Mouse (Mus musculus) layer of hippocampus, postnatal 25 days (tissue): ENCODE measurements around the gene Trim27. TPM values are rescaled to one million over a fixed set of nuclear protein-coding genes. Genes with fewer than 3 reads are reported as not detected.

ENCODE experiments used
- DNase-seq, 2 experiments: peaks; one replicate each; pipeline ENCODE4 v3.0.0; 2022; ENCODE audit warnings: mixed read lengths in 2 of 2, low spot score in 1 of 2; ENCODE audit errors: extremely low spot score in 1 of 2
- total RNA-seq, 2 experiments: library from RNA; stranded (reverse); gene quantifications; 2 replicates each; pipeline ENCODE4 v1.2.3; 2021

Gene Trim27
- total RNA-seq: 10 to 100 TPM; 37.8 to 42.2 TPM

DNA sequence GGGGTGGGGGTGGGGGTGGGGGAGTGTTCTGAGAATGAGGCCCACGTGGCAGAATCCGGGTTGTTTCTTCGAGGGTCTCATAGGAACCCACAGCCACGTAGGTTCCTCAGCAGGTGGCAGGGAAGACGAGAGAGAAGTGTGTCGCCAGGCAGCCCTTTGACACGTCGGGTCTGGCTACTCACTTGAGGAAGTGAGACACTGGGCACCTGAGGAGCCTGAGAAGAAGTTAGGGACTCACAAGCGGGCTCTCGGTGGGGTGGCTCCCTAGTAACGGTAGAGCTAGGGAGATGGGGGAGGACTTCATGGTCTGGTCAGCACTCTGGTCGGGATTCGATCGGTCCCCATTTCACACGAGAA is at the start of gene Trim27:
TSS of gene Trim27 (plus strand) at position 79 of the 357 bp plus-strand sequence.
- no peak for DNase-seq

DNA sequence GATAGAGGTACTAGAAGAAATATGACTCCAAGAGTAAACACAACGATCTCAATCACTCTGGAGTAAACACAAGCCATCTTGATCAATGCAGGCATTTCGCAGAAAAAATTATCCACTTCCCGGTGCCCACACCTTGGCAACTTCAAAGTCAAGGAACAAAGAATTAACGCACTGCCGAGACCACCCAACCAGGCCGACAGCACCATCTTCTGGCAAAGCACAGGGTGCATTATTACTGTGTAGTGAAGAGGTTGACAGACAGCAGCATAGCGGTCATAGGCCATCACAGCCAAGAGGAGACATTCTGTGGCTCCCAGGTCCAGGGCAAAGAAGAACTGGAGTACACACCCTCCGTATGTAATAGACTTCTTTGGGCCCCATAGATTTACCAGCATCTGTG is 36.8 kb upstream of the Trim27 start:
- DNase-seq: no peak

DNA sequence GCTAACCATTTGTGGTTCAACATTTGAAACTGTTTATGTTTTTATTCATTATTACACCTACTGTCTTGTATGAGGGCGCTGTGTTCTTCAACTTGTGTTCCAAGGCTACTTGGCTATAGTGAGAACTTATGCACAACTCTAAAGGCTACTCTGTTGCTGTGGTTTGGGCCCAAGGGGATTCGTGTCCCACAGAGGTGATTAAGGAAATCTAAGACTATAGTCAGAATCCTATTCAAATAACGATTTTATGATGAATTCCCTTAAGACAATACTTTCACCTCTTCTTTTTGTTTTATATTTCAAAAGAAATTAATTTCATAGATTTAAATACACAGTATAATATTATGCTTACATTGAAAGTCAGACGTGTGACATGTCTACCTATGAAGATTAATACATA is 33.5 kb upstream of the Trim27 start, which contains the start of gene Olfr1368:
TSS of gene Olfr1368 (minus strand) at position 101 of the 400 bp plus-strand sequence.
- no peak for DNase-seq

DNA sequence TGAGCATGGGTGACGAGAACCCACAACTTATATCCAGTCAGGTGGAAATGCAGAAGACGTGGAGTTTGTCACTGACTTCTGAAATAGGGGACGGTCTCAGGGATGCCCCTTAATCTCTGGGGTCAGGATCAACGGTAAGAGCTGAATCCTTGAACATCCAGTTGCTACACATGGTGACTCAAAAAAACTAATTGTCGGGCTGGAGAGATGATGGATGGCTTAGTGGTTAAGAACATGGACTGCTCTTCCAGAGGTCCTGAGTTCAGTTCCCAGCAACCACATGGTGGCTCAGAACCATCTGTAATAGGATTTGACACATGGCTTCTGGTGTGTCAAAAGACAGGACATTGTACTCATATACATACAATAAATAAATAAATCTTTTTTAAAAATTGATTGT is 23.4 kb upstream of the Trim27 start:
- no peak for DNase-seq

DNA sequence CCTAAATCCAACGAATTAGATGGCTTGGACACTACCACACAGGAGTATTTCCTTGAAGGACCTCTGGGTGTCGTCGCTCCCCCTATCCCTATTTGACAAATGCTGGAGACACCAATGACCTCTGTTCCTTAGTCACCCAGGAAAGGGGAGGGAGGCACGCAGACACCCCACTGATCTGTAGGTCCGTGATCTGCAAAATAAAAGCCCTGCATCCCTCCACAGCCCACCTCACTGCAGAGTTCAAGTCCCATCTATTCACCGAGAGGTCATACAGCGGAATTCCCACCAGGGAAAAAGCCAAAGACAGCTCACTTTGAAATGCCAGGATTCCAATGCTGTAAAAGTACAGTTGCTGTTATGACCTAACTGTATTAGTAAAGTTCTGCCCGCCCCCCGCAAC is 21.2 kb upstream of the Trim27 start:
- DNase-seq: no peak

DNA sequence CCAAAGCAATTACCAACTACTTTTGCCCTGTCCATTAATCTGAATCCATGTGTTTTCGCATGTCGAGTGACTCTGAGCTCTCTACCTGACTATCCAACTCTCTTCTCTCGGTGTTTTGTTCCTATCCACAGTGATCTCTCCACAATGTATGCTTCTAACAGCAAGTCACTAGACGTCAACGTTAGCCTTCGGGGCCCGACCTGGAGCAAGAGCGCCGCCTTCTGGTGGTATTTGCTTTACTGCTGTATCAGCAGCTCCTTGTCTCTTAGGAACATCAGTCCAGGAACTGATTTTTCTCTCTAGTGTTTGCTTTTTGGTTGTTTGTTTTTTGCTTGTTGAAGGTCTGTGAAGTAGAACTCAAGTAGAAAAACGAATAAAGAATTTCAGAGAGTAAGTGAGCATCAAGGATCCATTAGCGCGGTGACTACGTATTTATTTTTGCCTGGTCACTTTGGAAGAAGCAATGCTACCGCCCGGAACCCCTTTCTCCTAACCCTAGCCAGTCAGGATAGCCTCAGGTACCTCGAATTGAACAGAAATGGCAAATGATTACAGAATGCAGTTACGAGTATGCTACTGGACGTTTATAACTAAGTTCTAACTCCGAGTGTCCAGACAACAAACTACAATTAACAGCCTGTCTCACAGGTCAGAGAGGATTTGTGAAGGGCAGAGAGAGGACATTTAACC is 20.3 kb upstream of the Trim27 start:
- peak; percentile 68 to 94 for DNase-seq

DNA sequence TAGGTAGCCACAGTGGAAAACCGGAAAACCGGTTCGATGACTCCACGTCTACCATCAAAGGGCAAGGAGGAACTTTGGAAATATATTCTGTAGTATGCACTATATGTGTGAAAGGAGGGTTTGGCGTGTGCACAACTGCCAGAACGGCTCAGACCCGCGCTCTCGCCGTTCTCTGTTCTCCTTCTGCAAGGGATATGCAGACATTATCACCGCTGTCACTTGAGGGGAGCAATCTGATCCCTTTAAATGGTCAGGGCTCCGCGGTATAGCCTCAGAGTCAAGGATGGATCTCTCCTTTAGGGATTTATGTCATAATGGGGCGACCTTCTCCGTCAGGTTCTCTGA is 19.8 kb upstream of the Trim27 start:
- DNase-seq: no peak

DNA sequence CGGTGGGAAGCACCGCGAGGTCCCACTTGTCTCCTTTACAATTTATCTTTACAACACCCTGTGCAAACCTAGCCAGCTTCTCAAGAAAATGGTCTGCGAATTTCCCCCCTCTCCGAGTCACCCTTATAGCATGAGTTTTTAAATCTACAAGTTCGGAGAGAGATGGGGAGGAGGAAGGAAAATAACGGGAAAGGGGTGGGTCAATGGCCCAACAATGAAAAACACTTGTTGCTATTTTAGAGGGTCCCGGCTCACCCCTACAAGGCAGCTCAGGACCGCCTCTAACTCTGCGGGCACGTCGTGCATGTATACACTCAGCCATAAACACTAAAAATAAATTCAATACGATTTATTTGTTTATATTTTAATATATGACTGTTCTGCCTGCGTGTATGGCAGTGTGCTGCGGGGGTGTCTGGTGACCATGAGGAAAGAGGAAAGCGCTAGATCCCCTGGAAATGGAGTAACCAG is 19.2 kb upstream of the Trim27 start:
- DNase-seq: no peak

DNA sequence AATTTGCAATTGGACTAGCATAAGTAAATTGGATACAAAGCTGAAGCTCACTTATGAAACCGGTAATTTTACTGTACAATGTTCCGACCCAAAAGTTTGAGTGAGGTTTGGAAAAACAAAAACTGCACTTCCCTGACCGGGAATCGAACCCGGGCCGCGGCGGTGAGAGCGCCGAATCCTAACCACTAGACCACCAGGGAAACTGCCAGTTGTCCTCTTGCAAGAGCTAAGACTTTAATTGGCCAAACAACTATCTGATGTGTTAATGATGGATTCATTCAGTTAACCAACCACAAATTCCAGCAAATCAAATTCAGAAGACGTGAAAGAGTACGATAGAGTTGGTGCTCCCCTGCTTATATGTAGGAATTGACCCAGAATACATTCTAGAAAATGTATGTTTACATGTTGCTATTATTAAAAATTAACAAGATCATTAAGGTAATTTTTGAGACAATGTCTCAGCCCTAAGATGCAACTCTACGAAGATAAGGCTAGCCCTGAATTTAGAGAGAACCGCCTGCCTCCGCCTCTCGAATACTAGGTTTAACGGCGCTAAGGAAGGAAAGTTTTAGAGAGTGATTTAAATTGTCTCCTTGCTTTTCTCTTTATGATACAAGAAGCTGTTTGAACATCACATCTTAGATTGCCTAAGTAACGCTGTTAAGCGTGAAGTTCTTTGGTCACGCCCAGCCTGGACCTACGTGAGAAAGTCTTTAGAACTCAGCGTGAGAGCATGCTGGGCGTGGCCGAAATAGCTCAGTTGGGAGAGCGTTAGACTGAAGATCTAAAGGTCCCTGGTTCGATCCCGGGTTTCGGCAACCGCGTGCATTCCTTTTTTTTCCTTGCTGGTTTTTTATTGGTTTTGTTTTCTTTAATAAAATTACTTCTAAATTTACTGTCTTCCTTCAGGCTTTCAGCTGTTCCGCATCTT is 18.3 kb upstream of the Trim27 start:
- DNase-seq: peak; percentile 99

DNA sequence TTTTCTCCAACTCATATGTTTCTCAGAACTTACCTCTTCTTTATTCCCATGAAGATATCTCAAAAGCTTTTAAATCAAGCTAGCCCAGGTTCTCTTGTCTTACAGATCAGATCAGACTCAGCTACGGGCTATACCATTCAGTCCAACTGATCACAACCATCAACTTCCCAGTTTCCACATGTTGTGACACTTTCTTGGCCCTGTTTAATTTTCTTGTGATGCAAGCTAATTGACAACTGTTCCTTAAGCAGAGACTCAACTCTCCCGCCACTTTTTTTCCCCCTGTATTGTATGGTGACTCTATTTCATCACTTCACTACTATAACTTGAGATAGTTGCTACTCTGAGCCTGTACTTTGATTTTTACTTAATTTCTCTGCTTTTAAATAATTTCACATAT is 17.7 kb upstream of the Trim27 start:
- DNase-seq: no peak

DNA sequence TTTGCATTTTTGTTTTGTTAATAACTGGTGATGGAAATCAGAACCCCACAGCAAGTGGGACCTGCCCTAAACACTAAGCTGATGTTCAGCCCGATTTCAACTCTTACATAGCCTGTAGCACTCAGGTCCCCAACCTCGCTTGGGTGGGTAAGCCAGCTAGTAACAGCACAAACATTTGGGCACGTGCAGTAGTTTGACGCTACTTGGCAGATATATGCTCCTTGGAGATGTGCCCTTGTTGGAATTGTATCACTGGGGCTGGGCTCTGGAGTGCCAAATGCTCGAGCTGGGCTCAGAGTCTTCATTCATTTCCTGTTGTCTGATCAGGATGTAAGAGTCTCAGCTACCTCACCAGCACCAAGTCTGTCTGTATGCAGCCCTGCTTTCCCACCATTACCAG is 16.7 kb upstream of the Trim27 start:
- no peak for DNase-seq

DNA sequence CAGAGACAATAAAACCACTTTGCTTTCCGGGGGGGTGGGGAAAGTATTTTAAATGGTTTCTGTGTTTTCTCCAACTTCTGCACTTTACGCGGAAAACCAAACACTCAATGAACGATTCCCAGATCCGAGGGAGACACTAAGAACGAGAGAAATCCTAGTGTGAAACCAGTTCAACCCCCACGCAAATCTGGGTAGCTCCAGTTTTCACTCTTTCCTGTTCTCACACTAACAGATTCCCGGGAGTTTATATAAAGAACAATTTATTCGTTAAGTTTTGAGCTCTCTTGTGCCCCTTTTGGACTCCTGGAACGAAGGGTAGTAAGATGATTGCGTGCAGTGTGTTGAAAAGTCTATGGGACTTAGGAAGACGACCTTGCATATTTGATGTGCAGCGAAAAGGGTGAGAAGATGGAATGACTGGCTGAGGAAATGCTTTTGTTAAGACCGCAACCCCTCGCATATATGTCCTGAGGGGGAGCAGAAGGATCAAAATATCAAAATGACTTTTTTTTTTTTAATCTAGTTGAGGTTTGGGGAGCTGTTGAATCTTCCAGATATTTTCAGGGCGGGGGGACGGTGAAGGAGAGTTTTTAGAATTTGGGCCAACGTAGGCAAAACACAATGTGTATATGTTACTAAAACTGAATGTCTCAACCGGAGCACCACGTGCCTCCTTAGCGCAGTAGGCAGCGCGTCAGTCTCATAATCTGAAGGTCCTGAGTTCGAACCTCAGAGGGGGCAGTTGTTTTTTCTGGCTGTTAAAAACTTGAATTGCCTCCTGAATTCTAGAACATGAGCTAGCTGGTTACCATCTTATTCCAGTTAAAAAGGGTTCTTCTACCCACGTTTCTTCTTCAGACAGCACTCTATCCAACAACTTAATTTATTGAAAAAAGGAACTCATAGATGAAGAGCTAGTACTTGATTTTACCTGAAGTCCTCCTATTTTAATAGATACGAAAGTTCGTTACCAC is 12.0 kb upstream of the Trim27 start:
- DNase-seq: peak; percentile 72 to 84

DNA sequence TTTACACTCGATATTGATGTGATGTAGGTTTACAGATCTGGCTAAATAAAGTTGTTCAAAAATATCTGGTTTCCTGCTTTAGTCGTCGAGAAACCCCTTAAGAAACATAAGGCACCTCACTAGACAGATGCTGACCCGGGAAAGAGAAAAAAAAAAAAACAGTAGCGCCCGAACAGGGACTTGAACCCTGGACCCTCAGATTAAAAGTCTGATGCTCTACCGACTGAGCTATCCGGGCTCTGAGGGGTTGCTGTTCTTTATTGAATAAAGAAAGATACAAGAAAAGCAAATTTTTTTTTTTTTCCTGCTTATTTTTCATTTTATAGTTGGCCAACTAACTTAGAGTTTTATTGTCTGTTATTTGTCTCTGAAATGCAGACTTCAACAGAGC is 11.3 kb upstream of the Trim27 start:
- DNase-seq: no peak

DNA sequence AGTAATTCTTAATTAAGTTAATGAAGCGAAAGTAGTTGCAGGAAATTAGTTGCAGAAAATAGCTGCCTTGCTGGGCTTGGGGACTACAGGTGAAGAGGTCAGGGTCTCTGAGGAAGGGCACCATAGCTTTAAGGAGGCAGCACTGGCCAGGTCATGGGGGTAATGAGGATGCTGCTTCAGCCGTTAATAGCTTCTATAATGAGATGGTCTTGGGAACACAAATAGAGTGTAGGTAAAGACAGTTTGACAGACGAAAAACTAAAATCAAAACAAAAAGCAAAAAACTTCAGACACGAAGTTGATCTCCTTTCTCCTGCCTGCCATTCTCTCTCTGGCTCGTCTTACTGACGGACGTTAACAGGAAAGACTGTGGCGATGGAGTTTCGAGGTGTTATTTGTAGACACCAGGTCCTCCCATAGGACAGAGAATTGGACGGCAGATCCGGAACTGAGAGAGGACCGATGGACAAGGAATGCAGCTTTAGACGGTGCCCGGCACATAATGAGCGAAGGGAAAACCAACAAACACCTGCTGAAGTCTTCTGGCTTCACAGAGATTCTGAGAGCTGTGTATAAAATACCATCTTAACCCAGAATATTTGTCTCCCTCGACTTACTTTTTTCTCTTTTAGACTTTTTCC is 10.8 kb upstream of the Trim27 start:
- DNase-seq: peak; percentile 19 to 31

DNA sequence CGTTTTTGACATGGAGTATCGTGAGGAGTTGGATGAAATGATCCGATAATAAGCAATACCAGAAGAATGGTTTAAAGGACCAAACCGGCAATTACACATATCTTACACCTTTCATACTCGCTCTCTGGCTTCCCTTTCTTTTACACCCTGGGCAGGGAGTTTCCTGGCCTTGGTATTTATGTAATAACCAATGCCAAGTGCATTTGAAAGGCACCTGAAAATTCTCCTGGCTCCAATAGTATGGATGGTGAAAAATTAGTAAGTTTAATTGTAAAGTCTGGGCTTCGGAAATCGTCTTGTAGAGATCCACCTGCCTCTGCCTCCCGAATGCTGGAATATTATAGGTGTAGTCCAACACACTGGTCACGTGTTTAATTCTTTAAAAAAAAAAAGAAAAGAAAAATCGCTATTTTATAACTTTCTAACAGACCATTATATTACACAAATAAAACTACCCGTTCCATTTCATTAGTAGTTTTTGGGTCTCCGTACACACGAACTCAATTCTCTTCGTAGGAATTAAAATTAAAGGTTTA is 10.1 kb upstream of the Trim27 start:
- no peak for DNase-seq

DNA sequence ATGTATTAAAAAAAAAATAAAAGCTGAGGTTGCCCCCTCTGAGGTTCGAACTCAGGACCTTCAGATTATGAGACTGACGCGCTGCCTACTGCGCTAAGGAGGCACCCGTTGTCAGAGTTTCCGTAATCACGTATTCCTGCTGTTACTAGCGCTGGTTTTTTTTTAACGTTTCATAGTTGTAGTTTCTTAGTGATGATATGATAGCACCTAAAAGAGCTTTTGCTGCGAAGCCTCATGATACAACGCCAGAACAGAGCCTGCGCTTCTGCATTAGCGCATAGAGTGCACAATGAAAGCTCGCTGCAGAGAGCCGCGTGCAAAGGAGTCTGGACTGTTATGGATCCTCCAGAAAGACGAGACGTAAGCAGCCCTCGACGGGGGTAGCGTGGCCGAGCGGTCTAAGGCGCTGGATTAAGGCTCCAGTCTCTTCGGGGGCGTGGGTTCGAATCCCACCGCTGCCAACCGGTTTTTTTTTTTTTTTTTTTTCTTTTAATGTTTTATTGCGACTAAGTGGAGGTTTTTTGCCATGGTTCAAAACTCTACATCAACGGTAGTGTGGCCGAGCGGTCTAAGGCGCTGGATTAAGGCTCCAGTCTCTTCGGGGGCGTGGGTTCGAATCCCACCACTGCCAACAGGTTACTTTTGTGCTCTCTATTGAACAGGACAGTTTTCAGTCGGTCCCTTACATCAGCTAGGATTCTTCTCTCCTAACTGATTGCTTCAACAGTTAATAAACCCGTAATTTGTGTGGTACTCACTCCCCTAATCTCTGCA is 9.4 kb upstream of the Trim27 start:
- peak; percentile 67 to 77 for DNase-seq

DNA sequence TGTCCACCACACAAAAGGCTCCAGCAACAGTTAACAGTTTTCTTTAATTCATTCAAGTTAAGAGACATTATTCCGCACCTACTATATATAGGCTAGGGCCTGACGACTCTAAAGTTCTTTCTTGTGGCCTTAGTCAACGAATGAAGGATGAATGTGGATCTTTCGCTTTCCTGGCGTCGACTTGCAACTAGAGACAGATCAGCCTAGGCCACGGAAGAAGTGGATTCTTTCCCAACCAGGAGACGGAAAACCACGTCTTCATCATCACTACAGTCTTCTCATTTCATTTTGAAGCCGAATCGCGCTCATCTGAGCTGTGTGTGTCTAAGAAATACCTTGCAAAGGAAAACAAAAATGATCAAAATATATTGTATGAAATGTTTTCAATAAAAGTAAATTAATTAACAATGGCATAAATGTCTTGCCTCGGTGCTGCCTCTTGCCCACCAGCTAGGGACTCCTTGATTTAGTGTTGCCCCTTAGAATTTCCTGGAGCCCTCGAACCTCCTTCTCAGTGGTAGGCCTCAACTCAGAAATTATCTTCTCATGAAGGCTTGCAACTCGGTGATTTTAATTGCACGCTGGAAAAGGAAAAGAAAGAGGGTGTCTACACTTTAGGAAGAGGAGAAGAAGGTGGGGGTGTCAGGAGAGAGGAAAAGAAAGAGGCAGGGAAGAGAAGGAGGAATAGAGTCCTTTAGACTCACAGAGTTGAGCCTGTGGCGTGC is 8.7 kb upstream of the Trim27 start:
- no peak for DNase-seq

DNA sequence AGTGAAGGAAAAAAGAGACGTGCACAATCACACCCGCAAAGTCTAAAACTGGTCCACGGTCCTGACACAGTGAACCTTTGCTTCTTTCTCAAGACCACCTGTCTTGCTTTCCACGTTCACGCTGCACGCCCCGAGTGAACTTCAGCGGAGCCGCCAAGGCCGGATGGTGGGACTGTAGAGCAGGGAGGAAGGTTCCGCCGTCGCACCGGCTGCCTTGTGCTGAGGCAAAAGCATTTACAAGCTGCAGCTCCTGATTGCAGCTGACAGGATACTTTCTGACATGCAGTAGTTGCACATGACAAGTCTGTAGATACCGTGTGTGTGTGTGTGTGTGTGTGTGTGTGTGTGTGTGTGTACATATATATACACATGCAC is 8.1 kb upstream of the Trim27 start:
- DNase-seq: no peak
